Mouse (Mus musculus) lung, embryonic 14.5 days (tissue): ENCODE data around the gene Gm37240. TPM values are rescaled to one million over a fixed set of nuclear protein-coding genes. Genes with fewer than 3 reads are reported as not detected.

Experiments used
- ATAC-seq: fragments of 200-750 bp; cut with Nextera tagmentation; 2 replicates; pipeline ENCODE4 v1.8.0; 2017; ENCODE audit warnings: mild to moderate bottlenecking, moderate TSS enrichment, moderate library complexity; ENCODE audit not compliant: insufficient read depth
- DNase-seq: peaks from one replicate; pipeline ENCODE4 v3.0.0-alpha.2; 2015
- H3K27ac ChIP-seq: fragments of 300-500 bp; sonication (generic); 2 replicates; pipeline ENCODE4 v1.5.1; 2014; ENCODE audit warnings: low read depth, mild to moderate bottlenecking, moderate library complexity
- H3K27me3 ChIP-seq: fragments of 300-500 bp; sonication (generic); 2 replicates; pipeline ENCODE4 v1.6.1; 2014; ENCODE audit warnings: low read length, control low read depth; ENCODE audit not compliant: insufficient read depth
- H3K36me3 ChIP-seq: fragments of 300-500 bp; sonication (generic); 2 replicates; pipeline ENCODE4 v1.6.1; 2014; ENCODE audit warnings: control low read depth; ENCODE audit not compliant: insufficient read depth
- H3K4me1 ChIP-seq: fragments of 300-500 bp; sonication (generic); 2 replicates; pipeline ENCODE4 v1.6.1; 2014; ENCODE audit warnings: antibody characterized with exemption, control low read depth; ENCODE audit not compliant: insufficient read depth
- H3K4me2 ChIP-seq: fragments of 300-500 bp; sonication (generic); 2 replicates; pipeline ENCODE4 v1.6.1; 2014; ENCODE audit warnings: mild to moderate bottlenecking
- H3K4me3 ChIP-seq: fragments of 300-500 bp; sonication (generic); 2 replicates; pipeline ENCODE4 v1.5.1; 2014; ENCODE audit warnings: low read depth, low read length
- H3K9ac ChIP-seq: fragments of 300-500 bp; sonication (generic); 2 replicates; pipeline ENCODE4 v1.6.1; 2014
- H3K9me3 ChIP-seq: fragments of 300-500 bp; sonication (generic); 2 replicates; pipeline ENCODE4 v1.6.1; 2016; ENCODE audit warnings: low read depth, low read length, control low read depth
- CTCF ChIP-seq: IDR thresholded peaks from 2 replicates; pipeline ENCODE4 v1.5.1; 2016; ENCODE audit warnings: antibody characterized with exemption, low read depth
- WGBS: fragments of 180-500 bp; shearing (Covaris S2); extraction: QIAGEN DNeasy Blood & Tissue Kit; methylation state at CpG from one replicate; pipeline ENCODE4 v1.1.7; 2014; 5-methylcytosine and 5-hydroxymethylcytosine counted together
- polyA plus RNA-seq: library from polyadenylated mRNA; unstranded; fragments of >200 nt; fragmentation: Nextera tagmentation; extraction: Ambion mirVana; gene quantifications from 2 replicates; pipeline ENCODE4 v1.2.1, GENCODE M21; 2014

Gene Gm37240
- polyA plus RNA-seq, 1 experiment from 2014 or later, result 4.5 TPM

GRCm38 (mm10) chr3:84678891-84679290, 1208.4 kb downstream of the Gm37240 start:
- DNase-seq, result no peak
- WGBS, result 72% methylated on average over 5 of the region's 5 CpGs
- ATAC-seq, result no peak
- Histone ChIP-seq H3K27ac (no peak overlapping the region), H3K27me3 (no peaks in the 10 kb centered on the region), H3K4me1 (no peaks in the 10 kb centered on the region), H3K9me3 (no peaks in the 10 kb centered on the region), H3K4me2 (no peak overlapping the region), H3K9ac (no peak overlapping the region), H3K36me3 (no peaks in the 10 kb centered on the region), H3K4me3 (no peak overlapping the region)
- no peak for TF ChIP-seq CTCF

GRCm38 (mm10) chr3:84675710-84676109, 1211.6 kb downstream of the Gm37240 start:
- H3K27me3 ChIP-seq, result no peaks in the 10 kb centered on the region
- no peak overlapping the region for H3K27ac ChIP-seq
- no peak overlapping the region for H3K4me2 ChIP-seq
- no peak overlapping the region for H3K4me3 ChIP-seq
- WGBS, result 71% methylated on average over 5 of the region's 5 CpGs
- H3K4me1 ChIP-seq, result no peaks in the 10 kb centered on the region
- DNase-seq (no peak), ATAC-seq (no peak)
- TF ChIP-seq CTCF, result no peak
- H3K36me3 ChIP-seq, result no peaks in the 10 kb centered on the region
- H3K9me3 ChIP-seq, result no peaks in the 10 kb centered on the region
- no peak overlapping the region for H3K9ac ChIP-seq

- no peak overlapping the region for H3K9ac ChIP-seq
- TF ChIP-seq CTCF, result no peak
- no peak overlapping the region for H3K27ac ChIP-seq
- no peaks in the 10 kb centered on the region for H3K36me3 ChIP-seq
- no peak for ATAC-seq
- H3K9me3 ChIP-seq, result no peaks in the 10 kb centered on the region
- no peak overlapping the region for H3K4me3 ChIP-seq
- no peak for DNase-seq
- WGBS, result 98% methylated on average over 6 of the region's 6 CpGs
- H3K4me2 ChIP-seq, result no peak overlapping the region
- no peaks in the 10 kb centered on the region for H3K27me3 ChIP-seq
- no peaks in the 10 kb centered on the region for H3K4me1 ChIP-seq
Measured at GRCm38 (mm10) chr3:84673552-84673951, 1213.8 kb downstream of the Gm37240 start.

- H3K27ac ChIP-seq, result no peak overlapping the region
- H3K9me3 ChIP-seq, result no peaks in the 10 kb centered on the region
- no peak overlapping the region for H3K4me3 ChIP-seq
- no peak overlapping the region for H3K9ac ChIP-seq
- ATAC-seq (no peak), DNase-seq (no peak)
- H3K4me2 ChIP-seq, result no peak overlapping the region
- no peaks in the 10 kb centered on the region for H3K4me1 ChIP-seq
- 89% methylated on average over 12 of the region's 12 CpGs for WGBS
- no peaks in the 10 kb centered on the region for H3K27me3 ChIP-seq
- no peaks in the 10 kb centered on the region for H3K36me3 ChIP-seq
- TF ChIP-seq CTCF, result no peak
Measured at GRCm38 (mm10) chr3:84672136-84672535, 1215.2 kb downstream of the Gm37240 start.

- WGBS, result 81% methylated on average over 3 of the region's 3 CpGs
- DNase-seq (no peak), ATAC-seq (no peak)
- H3K9ac ChIP-seq, result no peak overlapping the region
- no peak overlapping the region for H3K4me2 ChIP-seq
- H3K27me3 ChIP-seq, result peaks cover 15% of the 10 kb centered on the region
- no peaks in the 10 kb centered on the region for H3K36me3 ChIP-seq
- H3K9me3 ChIP-seq, result no peaks in the 10 kb centered on the region
- H3K4me3 ChIP-seq, result no peak overlapping the region
- H3K4me1 ChIP-seq, result 0 out of 2 replicates have a peak, but pooled peaks cover 6% of the 10 kb centered on the region
- no peak for TF ChIP-seq CTCF
- no peak overlapping the region for H3K27ac ChIP-seq
Measured at GRCm38 (mm10) chr3:84668957-84669356, 1218.4 kb downstream of the Gm37240 start.

- Histone ChIP-seq H3K36me3 (no peaks in the 10 kb centered on the region), H3K27ac (no peak overlapping the region), H3K9ac (no peak overlapping the region), H3K4me3 (peak overlapping the region; percentile 22), H3K9me3 (no peaks in the 10 kb centered on the region), H3K4me1 (0 out of 2 replicates have a peak, but pooled peaks cover 6% of the 10 kb centered on the region), H3K27me3 (peaks cover 15% of the 10 kb centered on the region), H3K4me2 (peak overlapping the region; percentile 63)
- ATAC-seq (peak; percentile 81), DNase-seq (peak; percentile 47)
- WGBS, result 3% methylated on average over 21 of the region's 21 CpGs
- no peak for TF ChIP-seq CTCF
Measured at GRCm38 (mm10) chr3:84665255-84666073, 1221.9 kb downstream of the Gm37240 start.

GRCm38 (mm10) chr3:84664686-84665085, 1222.6 kb downstream of the Gm37240 start:
- 58% methylated on average over 8 of the region's 8 CpGs for WGBS
- ATAC-seq (no peak), DNase-seq (no peak)
- H3K9ac ChIP-seq, result no peak overlapping the region
- no peaks in the 10 kb centered on the region for H3K36me3 ChIP-seq
- TF ChIP-seq CTCF, result peak; percentile 24; the same call in 1 of the 2 replicates
- H3K4me2 ChIP-seq, result no peak overlapping the region
- 0 out of 2 replicates have a peak, but pooled peaks cover 6% of the 10 kb centered on the region for H3K4me1 ChIP-seq
- H3K27me3 ChIP-seq, result peaks cover 15% of the 10 kb centered on the region
- H3K9me3 ChIP-seq, result no peaks in the 10 kb centered on the region
- H3K4me3 ChIP-seq, result no peak overlapping the region
- H3K27ac ChIP-seq, result no peak overlapping the region
